ENCODE assay signal across 23 mouse cellular contexts in genomic region chr2:109365962-109366361, GRCm38 (mm10).
"Had no signal": no experiment of that assay in that cellular context is flagged by ENCODE, and none has a peak within 500 bp of the region (broad histone marks: within the 10 kb centered on the region; RNA-seq: fewer than 3 reads in every experiment).

No protein-coding gene starts in this region.

- H3K9me3 ChIP-seq: lung, embryonic 15.5 days; megakaryocyte, embryonic 14.5 days; midbrain, embryonic 13.5 days; neural tube, embryonic 13.5 days; neural tube, embryonic 15.5 days; stomach, embryonic 15.5 days had no signal

- H3K4me1 ChIP-seq: lung, embryonic 15.5 days; megakaryocyte, embryonic 14.5 days; midbrain, embryonic 13.5 days; neural tube, embryonic 13.5 days; neural tube, embryonic 15.5 days; stomach, embryonic 15.5 days had no signal

- H3K27me3 ChIP-seq: lung, embryonic 15.5 days; megakaryocyte, embryonic 14.5 days; midbrain, embryonic 13.5 days; neural tube, embryonic 13.5 days; neural tube, embryonic 15.5 days; stomach, embryonic 15.5 days had no signal

- H3K36me3 ChIP-seq: lung, embryonic 15.5 days; midbrain, embryonic 13.5 days; neural tube, embryonic 13.5 days; neural tube, embryonic 15.5 days; stomach, embryonic 15.5 days had no signal

- H3K9ac ChIP-seq: liver, postnatal 0 days; lung, embryonic 15.5 days; midbrain, embryonic 13.5 days; neural tube, embryonic 13.5 days; neural tube, embryonic 15.5 days; stomach, embryonic 15.5 days had no signal

- H3K27ac ChIP-seq: lung, embryonic 15.5 days; macrophage; midbrain, embryonic 13.5 days; neural tube, embryonic 13.5 days; neural tube, embryonic 15.5 days; stomach, embryonic 15.5 days; stomach, postnatal 0 days had no signal

- H3K4me3 ChIP-seq: lung, embryonic 15.5 days; megakaryocyte, embryonic 14.5 days; midbrain, embryonic 13.5 days; myocyte; neural tube, embryonic 13.5 days; neural tube, embryonic 15.5 days; stomach, embryonic 15.5 days had no signal

- DNase-seq: liver, postnatal 0 days; lung, adult 2 months; lung, postnatal 14 days; lung, postnatal 36 days; retina, postnatal 1 day; right cerebral cortex, adult 18-20 months; right cerebral cortex, postnatal 25 days; right cerebral cortex, postnatal 4 days; spleen, adult 18-20 months; thymus, postnatal 14 days; thymus, postnatal 36 days had no signal

- H3K4me2 ChIP-seq: lung, embryonic 15.5 days; midbrain, embryonic 11.5 days; midbrain, embryonic 13.5 days; neural tube, embryonic 13.5 days; neural tube, embryonic 15.5 days; stomach, embryonic 15.5 days had no signal

- ATAC-seq: liver, postnatal 0 days; lung, postnatal 0 days; midbrain, embryonic 13.5 days; midbrain, embryonic 16.5 days had no signal
